Mouse (Mus musculus) kidney, embryonic 15.5 days (tissue): ENCODE measurements around the gene Gpd1l. TPM values are rescaled to one million over a fixed set of nuclear protein-coding genes. Genes with fewer than 3 reads are reported as not detected.

Source experiments
- ATAC-seq: fragments of 200-750 bp; cut with Nextera tagmentation; replicated peaks from 2 replicates; pipeline ENCODE4 v1.8.0; 2017; ENCODE audit warnings: moderate TSS enrichment; ENCODE audit not compliant: low FRiP score
- H3K27ac ChIP-seq: fragments of 300-500 bp; sonication (generic); 2 replicates; pipeline ENCODE4 v1.5.1; 2015; ENCODE audit warnings: mild to moderate bottlenecking, inconsistent platforms
- H3K27me3 ChIP-seq: fragments of 300-500 bp; sonication (generic); 2 replicates; pipeline ENCODE4 v1.6.1; 2015; ENCODE audit warnings: inconsistent platforms
- H3K36me3 ChIP-seq: fragments of 300-500 bp; sonication (generic); 2 replicates; pipeline ENCODE4 v1.6.1; 2015; ENCODE audit warnings: inconsistent platforms
- H3K4me1 ChIP-seq: fragments of 300-500 bp; sonication (generic); 2 replicates; pipeline ENCODE4 v1.6.1; 2015; ENCODE audit warnings: inconsistent platforms
- H3K4me2 ChIP-seq: fragments of 300-500 bp; sonication (generic); 2 replicates; pipeline ENCODE4 v1.6.1; 2015; ENCODE audit warnings: moderate library complexity, mild to moderate bottlenecking, inconsistent platforms
- H3K4me3 ChIP-seq: fragments of 300-500 bp; sonication (generic); replicated peaks from 2 replicates; pipeline ENCODE4 v1.5.1; 2015; ENCODE audit warnings: mild to moderate bottlenecking, inconsistent platforms
- H3K9ac ChIP-seq: fragments of 300-500 bp; sonication (generic); 2 replicates; pipeline ENCODE4 v1.6.1; 2015; ENCODE audit warnings: mild to moderate bottlenecking, inconsistent platforms
- H3K9me3 ChIP-seq: fragments of 300-500 bp; sonication (generic); replicated peaks from 2 replicates; pipeline ENCODE4 v1.6.1; 2016; ENCODE audit warnings: inconsistent platforms
- WGBS: fragments of 180-500 bp; shearing (Covaris S2); methylation state at CpG from one replicate; pipeline ENCODE4 v1.1.7; 2015; ENCODE audit warnings: mixed read lengths; 5-methylcytosine and 5-hydroxymethylcytosine counted together
- polyA plus RNA-seq: library from polyadenylated mRNA; unstranded; fragments of >200 nt; fragmentation: Nextera tagmentation; extraction: Ambion mirVana; gene quantifications from 2 replicates; pipeline ENCODE4 v1.2.1, GENCODE M21; 2015

Gpd1l gene
- polyA plus RNA-seq, 1 experiment from 2014 or later = 19.5 TPM

GRCm38 (mm10) chr9:114924511-114924910 lies 9.3 kb downstream of the Gpd1l start:
- H3K9me3 ChIP-seq = no peaks in the 10 kb centered on the region
- 42% methylated on average over 5 of the region's 5 CpGs for WGBS
- no peak overlapping the region for H3K27ac ChIP-seq
- H3K4me3 ChIP-seq = no peak overlapping the region
- H3K4me2 ChIP-seq = no peak overlapping the region
- no peak overlapping the region for H3K9ac ChIP-seq
- no peaks in the 10 kb centered on the region for H3K27me3 ChIP-seq
- H3K36me3 ChIP-seq = no peaks in the 10 kb centered on the region
- ATAC-seq = no peak
- H3K4me1 ChIP-seq = peaks cover 27% of the 10 kb centered on the region

- Histone ChIP-seq H3K27me3 (no peaks in the 10 kb centered on the region), H3K4me3 (no peak overlapping the region), H3K9ac (no peak overlapping the region), H3K36me3 (peaks cover 14% of the 10 kb centered on the region), H3K27ac (no peak overlapping the region), H3K9me3 (no peaks in the 10 kb centered on the region), H3K4me1 (peaks cover 27% of the 10 kb centered on the region), H3K4me2 (no peak overlapping the region)
- no peak for ATAC-seq
- WGBS = 53% methylated on average over 5 of the region's 5 CpGs
Observed at GRCm38 (mm10) chr9:114922209-114922608, 11.6 kb downstream of the Gpd1l start.

GRCm38 (mm10) chr9:114921352-114922081 lies 12.3 kb downstream of the Gpd1l start:
- Histone ChIP-seq H3K4me1 (peaks cover 27% of the 10 kb centered on the region), H3K4me2 (no peak overlapping the region), H3K9ac (no peak overlapping the region), H3K36me3 (peaks cover 20% of the 10 kb centered on the region), H3K9me3 (no peaks in the 10 kb centered on the region), H3K27me3 (no peaks in the 10 kb centered on the region), H3K27ac (no peak overlapping the region), H3K4me3 (no peak overlapping the region)
- no peak for ATAC-seq
- 96% methylated on average over 2 of the region's 2 CpGs for WGBS

- H3K36me3 ChIP-seq = peaks cover 28% of the 10 kb centered on the region
- no peak for ATAC-seq
- H3K27ac ChIP-seq = no peak overlapping the region
- H3K4me1 ChIP-seq = peaks cover 19% of the 10 kb centered on the region
- H3K9ac ChIP-seq = no peak overlapping the region
- H3K27me3 ChIP-seq = no peaks in the 10 kb centered on the region
- 88% methylated on average over 9 of the region's 9 CpGs for WGBS
- H3K4me2 ChIP-seq = no peak overlapping the region
- H3K4me3 ChIP-seq = no peak overlapping the region
- no peaks in the 10 kb centered on the region for H3K9me3 ChIP-seq
Observed at GRCm38 (mm10) chr9:114920569-114920968, 13.2 kb downstream of the Gpd1l start.

GRCm38 (mm10) chr9:114912680-114913649 lies 20.8 kb downstream of the Gpd1l start:
- no peak overlapping the region for H3K27ac ChIP-seq
- H3K4me2 ChIP-seq = no peak overlapping the region
- peak; percentile 62; the same call in 1 of the 2 replicates for ATAC-seq
- H3K4me1 ChIP-seq = peaks cover 2% of the 10 kb centered on the region
- H3K4me3 ChIP-seq = no peak overlapping the region
- H3K27me3 ChIP-seq = no peaks in the 10 kb centered on the region
- 39% methylated on average over 18 of the region's 18 CpGs for WGBS
- no peaks in the 10 kb centered on the region for H3K9me3 ChIP-seq
- H3K9ac ChIP-seq = no peak overlapping the region
- peaks cover 61% of the 10 kb centered on the region for H3K36me3 ChIP-seq

GRCm38 (mm10) chr9:114907509-114907908 lies 26.3 kb downstream of the Gpd1l start:
- no peak overlapping the region for H3K4me2 ChIP-seq
- 0 out of 2 replicates have a peak overlapping the region, but pooled peaks have one; percentile 14 for H3K27ac ChIP-seq
- H3K36me3 ChIP-seq = peaks cover 38% of the 10 kb centered on the region
- no peaks in the 10 kb centered on the region for H3K27me3 ChIP-seq
- peaks cover 6% of the 10 kb centered on the region; the same call in 1 of the 2 replicates for H3K4me1 ChIP-seq
- WGBS = 64% methylated on average over 7 of the region's 7 CpGs
- 0 out of 2 replicates have a peak, but pooled peaks have one; percentile 36 for ATAC-seq
- H3K9me3 ChIP-seq = no peaks in the 10 kb centered on the region
- H3K4me3 ChIP-seq = no peak overlapping the region
- no peak overlapping the region for H3K9ac ChIP-seq

GRCm38 (mm10) chr9:114895919-114896318 lies 37.9 kb downstream of the Gpd1l start:
- Histone ChIP-seq H3K36me3 (0 out of 2 replicates have a peak, but pooled peaks cover 3% of the 10 kb centered on the region), H3K4me3 (no peak overlapping the region), H3K27ac (no peak overlapping the region), H3K9ac (no peak overlapping the region), H3K4me2 (no peak overlapping the region), H3K9me3 (no peaks in the 10 kb centered on the region), H3K27me3 (no peaks in the 10 kb centered on the region), H3K4me1 (0 out of 2 replicates have a peak, but pooled peaks cover 3% of the 10 kb centered on the region)
- no peak for ATAC-seq
- 82% methylated on average over 4 of the region's 4 CpGs for WGBS

- Histone ChIP-seq H3K4me3 (no peak overlapping the region), H3K9me3 (no peaks in the 10 kb centered on the region), H3K27me3 (no peaks in the 10 kb centered on the region), H3K27ac (no peak overlapping the region), H3K36me3 (no peaks in the 10 kb centered on the region), H3K9ac (no peak overlapping the region), H3K4me1 (0 out of 2 replicates have a peak, but pooled peaks cover 12% of the 10 kb centered on the region), H3K4me2 (no peak overlapping the region)
- ATAC-seq = no peak
- WGBS = 85% methylated on average over 11 of the region's 11 CpGs
Observed at GRCm38 (mm10) chr9:114892974-114893373, 40.8 kb downstream of the Gpd1l start.

- Histone ChIP-seq H3K9me3 (no peaks in the 10 kb centered on the region), H3K4me2 (peak overlapping the region; percentile 10; the same call in 1 of the 2 replicates), H3K9ac (no peak overlapping the region), H3K36me3 (no peaks in the 10 kb centered on the region), H3K4me1 (0 out of 2 replicates have a peak, but pooled peaks cover 12% of the 10 kb centered on the region), H3K4me3 (no peak overlapping the region), H3K27me3 (no peaks in the 10 kb centered on the region), H3K27ac (peak overlapping the region; percentile 54; the same call in 1 of the 2 replicates)
- WGBS = 15% methylated on average over 7 of the region's 7 CpGs
- peak; percentile 80 for ATAC-seq
Observed at GRCm38 (mm10) chr9:114890377-114890776, 43.4 kb downstream of the Gpd1l start.

GRCm38 (mm10) chr9:114888856-114889407 lies 44.9 kb downstream of the Gpd1l start:
- WGBS = 86% methylated on average over 5 of the region's 5 CpGs
- ATAC-seq = no peak
- Histone ChIP-seq H3K27me3 (no peaks in the 10 kb centered on the region), H3K9me3 (0 out of 2 replicates have a peak, but pooled peaks cover 2% of the 10 kb centered on the region), H3K4me2 (no peak overlapping the region), H3K9ac (no peak overlapping the region), H3K4me1 (0 out of 2 replicates have a peak, but pooled peaks cover 12% of the 10 kb centered on the region), H3K36me3 (no peaks in the 10 kb centered on the region), H3K4me3 (no peak overlapping the region), H3K27ac (no peak overlapping the region)

GRCm38 (mm10) chr9:114887699-114888098 lies 46.1 kb downstream of the Gpd1l start:
- no peak overlapping the region for H3K27ac ChIP-seq
- WGBS = 93% methylated on average over 3 of the region's 3 CpGs
- H3K9me3 ChIP-seq = 0 out of 2 replicates have a peak, but pooled peaks cover 2% of the 10 kb centered on the region
- ATAC-seq = no peak
- no peak overlapping the region for H3K4me2 ChIP-seq
- no peak overlapping the region for H3K9ac ChIP-seq
- H3K4me1 ChIP-seq = 0 out of 2 replicates have a peak, but pooled peaks cover 12% of the 10 kb centered on the region
- no peaks in the 10 kb centered on the region for H3K36me3 ChIP-seq
- H3K27me3 ChIP-seq = no peaks in the 10 kb centered on the region
- H3K4me3 ChIP-seq = no peak overlapping the region
